Mouse (Mus musculus): Measurements from ENCODE around the gene Kcnk18.

Gene Kcnk18

GRCm38 (mm10) chr19:59218991-59219390 lies at the start of gene Kcnk18:
Gene Kcnk18, plus strand, starts transcription at chr19:59219214.
- in situ Hi-C loops (cut with MboI; ENCODE audit: low sequenced_read_pairs): no loop called here

GRCm38 (mm10) chr19:59169936-59170765 lies 48.9 kb upstream of the Kcnk18 start, which contains the start of gene Vax1:
Gene Vax1, minus strand, starts transcription at chr19:59170056.
- in situ Hi-C loops (cut with MboI; ENCODE audit: low sequenced_read_pairs): no loop called here

- in situ Hi-C loops (cut with MboI; ENCODE audit: low sequenced_read_pairs): no loop called here
Measured at GRCm38 (mm10) chr19:59170766-59171095, 48.3 kb upstream of the Kcnk18 start.

- in situ Hi-C loops (cut with MboI; ENCODE audit: low sequenced_read_pairs): no loop called here
Measured at GRCm38 (mm10) chr19:59171151-59171870, 47.7 kb upstream of the Kcnk18 start.

- in situ Hi-C loops (cut with MboI; ENCODE audit: low sequenced_read_pairs): no loop called here
Measured at GRCm38 (mm10) chr19:59171871-59172245, 47.2 kb upstream of the Kcnk18 start.

GRCm38 (mm10) chr19:59172781-59173180 lies 46.2 kb upstream of the Kcnk18 start:
- in situ Hi-C loops (cut with MboI; ENCODE audit: low sequenced_read_pairs): no loop called here

- in situ Hi-C loops (cut with MboI; ENCODE audit: low sequenced_read_pairs): no loop called here
Measured at GRCm38 (mm10) chr19:59173341-59174015, 45.5 kb upstream of the Kcnk18 start.

GRCm38 (mm10) chr19:59184000-59184399 lies 35.0 kb upstream of the Kcnk18 start:
- in situ Hi-C loops (cut with MboI; ENCODE audit: low sequenced_read_pairs): no loop called here

GRCm38 (mm10) chr19:59188981-59189380 lies 30.0 kb upstream of the Kcnk18 start:
- in situ Hi-C loops (cut with MboI; ENCODE audit: low sequenced_read_pairs): no loop called here

- in situ Hi-C loops (cut with MboI; ENCODE audit: low sequenced_read_pairs): no loop called here
Measured at GRCm38 (mm10) chr19:59190431-59191122, 28.4 kb upstream of the Kcnk18 start.

GRCm38 (mm10) chr19:59191123-59191505 lies 27.9 kb upstream of the Kcnk18 start:
- in situ Hi-C loops (cut with MboI; ENCODE audit: low sequenced_read_pairs): no loop called here

GRCm38 (mm10) chr19:59192491-59192890 lies 26.5 kb upstream of the Kcnk18 start:
- in situ Hi-C loops (cut with MboI; ENCODE audit: low sequenced_read_pairs): no loop called here

GRCm38 (mm10) chr19:59193456-59193855 lies 25.6 kb upstream of the Kcnk18 start:
- in situ Hi-C loops (cut with MboI; ENCODE audit: low sequenced_read_pairs): no loop called here

GRCm38 (mm10) chr19:59193986-59194820 lies 24.8 kb upstream of the Kcnk18 start:
- in situ Hi-C loops (cut with MboI; ENCODE audit: low sequenced_read_pairs): no loop called here

- in situ Hi-C loops (cut with MboI; ENCODE audit: low sequenced_read_pairs): loop anchor here (5.0 kb wide), 1 partner anchor 283 kb away; no protein-coding TSS in a partner anchor
Measured at GRCm38 (mm10) chr19:59195181-59195770, 23.7 kb upstream of the Kcnk18 start.

- in situ Hi-C loops (cut with MboI; ENCODE audit: low sequenced_read_pairs): loop anchor here (5.0 kb wide), 1 partner anchor 284 kb away; no protein-coding TSS in a partner anchor
Measured at GRCm38 (mm10) chr19:59196111-59196666, 22.8 kb upstream of the Kcnk18 start.

GRCm38 (mm10) chr19:59198161-59198560 lies 20.9 kb upstream of the Kcnk18 start:
- in situ Hi-C loops (cut with MboI; ENCODE audit: low sequenced_read_pairs): loop anchor here (5.0 kb wide), 1 partner anchor 286 kb away; no protein-coding TSS in a partner anchor

- in situ Hi-C loops (cut with MboI; ENCODE audit: low sequenced_read_pairs): loop anchor here (10.0 kb wide), 1 partner anchor 394 kb away; no protein-coding TSS in a partner anchor
Measured at GRCm38 (mm10) chr19:59208475-59208874, 10.5 kb upstream of the Kcnk18 start.

GRCm38 (mm10) chr19:59208986-59209385 lies 10.0 kb upstream of the Kcnk18 start:
- in situ Hi-C loops (cut with MboI; ENCODE audit: low sequenced_read_pairs): loop anchor here (10.0 kb wide), 1 partner anchor 394 kb away; no protein-coding TSS in a partner anchor

Measured in CH12F3 (cell line).